Mouse (Mus musculus): Measurements from ENCODE around the gene Cys1. TPM values are rescaled to one million over a fixed set of nuclear protein-coding genes. Genes with fewer than 3 reads are reported as not detected.
"Not testable (repeated sequence)": the region's sequence is repeated elsewhere in the genome, so short reads cannot be mapped to it uniquely, and the experiment has no call there.

Cys1 gene
- polyA plus RNA-seq, 1 experiment from 2014 or later: 1.3 TPM

- ATAC-seq (ENCODE audit: insufficient read depth, low FRiP score, low TSS enrichment) (no peak), DNase-seq (ENCODE audit: low spot score) (no peak)
- H3K4me3 ChIP-seq (ENCODE audit: low read depth, low read length): no peak overlapping the region
- no peaks in the 10 kb centered on the region for H3K9me3 ChIP-seq (ENCODE audit: control insufficient read depth, low read length)
- H3K27ac ChIP-seq (ENCODE audit: low read depth, low read length): no peak overlapping the region
- H3K4me1 ChIP-seq (ENCODE audit: control insufficient read depth, insufficient read depth, low read length): peaks cover 8% of the 10 kb centered on the region; the same call in 1 of the 2 replicates
- H3K36me3 ChIP-seq (ENCODE audit: control insufficient read depth, insufficient read depth, low read length): no peaks in the 10 kb centered on the region
- H3K27me3 ChIP-seq (ENCODE audit: control insufficient read depth, insufficient read depth, low read length): no peaks in the 10 kb centered on the region
- H3K9ac ChIP-seq (ENCODE audit: low read length): no peak overlapping the region
- no peak overlapping the region for H3K4me2 ChIP-seq (ENCODE audit: low read depth)
- WGBS: 81% methylated on average over 3 of the region's 3 CpGs
These were observed 21.4 kb upstream of the Cys1 start for GRCm38 (mm10) chr12:24703013-24703412.

DNA sequence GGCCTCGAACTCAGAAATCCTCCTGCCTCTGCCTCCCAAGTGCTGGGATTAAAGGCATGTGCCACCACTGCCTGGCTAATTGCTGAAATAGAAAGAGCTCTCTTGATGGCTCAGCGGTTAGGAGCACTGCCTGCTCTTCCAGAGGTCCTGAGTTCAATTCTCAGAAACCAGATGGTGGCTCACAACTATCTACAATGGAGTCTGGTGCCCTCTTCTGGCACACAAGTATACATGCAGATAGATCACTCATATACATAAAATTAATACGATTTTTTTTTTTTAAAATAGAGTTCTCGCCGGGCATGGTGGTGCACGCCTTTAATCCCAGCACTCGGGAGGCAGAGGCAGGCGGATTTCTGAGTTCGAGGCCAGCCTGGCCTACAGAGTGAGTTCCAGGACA lies 20.0 kb upstream of the Cys1 start:
- not testable (repeated sequence) for H3K9me3 ChIP-seq (ENCODE audit: control insufficient read depth, low read length); H3K4me1 ChIP-seq (ENCODE audit: control insufficient read depth, insufficient read depth, low read length); ATAC-seq (ENCODE audit: insufficient read depth, low FRiP score, low TSS enrichment); H3K27ac ChIP-seq (ENCODE audit: low read depth, low read length); H3K9ac ChIP-seq (ENCODE audit: low read length); DNase-seq (ENCODE audit: low spot score); H3K4me2 ChIP-seq (ENCODE audit: low read depth); H3K4me3 ChIP-seq (ENCODE audit: low read depth, low read length); H3K36me3 ChIP-seq (ENCODE audit: control insufficient read depth, insufficient read depth, low read length); H3K27me3 ChIP-seq (ENCODE audit: control insufficient read depth, insufficient read depth, low read length)
- WGBS: 87% methylated on average over 9 of the region's 9 CpGs

DNA sequence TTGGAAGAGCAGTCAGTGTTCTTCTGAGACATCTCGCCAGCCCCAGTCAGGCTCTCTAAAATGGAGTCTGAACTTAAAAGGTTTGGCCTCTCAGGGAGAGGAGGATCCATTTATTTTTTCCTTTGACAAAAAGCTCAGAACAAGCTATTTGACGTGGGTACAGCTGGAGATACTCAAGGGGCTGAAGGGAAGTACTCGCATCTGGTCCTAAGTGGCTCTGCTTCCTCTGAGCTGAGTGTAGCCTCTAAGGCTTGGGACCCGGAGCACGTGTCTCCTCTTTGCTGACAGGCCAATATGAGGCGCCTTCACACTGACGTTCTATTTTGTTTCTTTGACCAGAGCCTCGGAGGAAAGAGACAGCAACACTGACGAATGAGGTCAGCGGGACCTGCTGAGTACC lies 18.0 kb upstream of the Cys1 start:
- H3K27me3 ChIP-seq (ENCODE audit: control insufficient read depth, insufficient read depth, low read length): 0 out of 2 replicates have a peak, but pooled peaks cover 2% of the 10 kb centered on the region
- 67% methylated on average over 10 of the region's 10 CpGs for WGBS
- no peak overlapping the region for H3K9ac ChIP-seq (ENCODE audit: low read length)
- H3K27ac ChIP-seq (ENCODE audit: low read depth, low read length): no peak overlapping the region
- H3K36me3 ChIP-seq (ENCODE audit: control insufficient read depth, insufficient read depth, low read length): no peaks in the 10 kb centered on the region
- no peak for ATAC-seq (ENCODE audit: insufficient read depth, low FRiP score, low TSS enrichment)
- no peak overlapping the region for H3K4me3 ChIP-seq (ENCODE audit: low read depth, low read length)
- DNase-seq (ENCODE audit: low spot score): no peak
- H3K4me2 ChIP-seq (ENCODE audit: low read depth): no peak overlapping the region
- H3K9me3 ChIP-seq (ENCODE audit: control insufficient read depth, low read length): no peaks in the 10 kb centered on the region
- no peaks in the 10 kb centered on the region for H3K4me1 ChIP-seq (ENCODE audit: control insufficient read depth, insufficient read depth, low read length)

DNA sequence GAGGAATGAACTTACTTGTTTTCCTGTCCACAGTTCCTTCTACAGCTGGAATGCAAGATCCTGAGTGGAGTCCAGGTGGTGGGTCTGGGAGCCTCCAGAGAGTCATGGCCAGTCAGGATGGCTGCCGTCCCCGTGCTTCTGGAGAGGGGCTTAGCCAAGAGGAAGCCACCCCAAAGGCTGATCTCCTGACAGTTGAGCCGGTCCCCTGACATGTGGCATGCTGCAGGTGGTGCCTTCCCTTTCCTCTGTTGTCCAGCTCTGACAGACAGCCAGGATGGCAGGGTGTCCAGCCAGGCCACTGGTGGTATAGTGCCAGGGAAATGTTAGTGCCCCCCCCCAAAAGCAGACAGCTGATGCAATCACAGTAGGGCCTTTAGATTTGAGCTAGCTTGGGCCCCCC lies 16.9 kb upstream of the Cys1 start:
- Histone ChIP-seq H3K9me3 (ENCODE audit: control insufficient read depth, low read length) (no peaks in the 10 kb centered on the region), H3K4me1 (ENCODE audit: control insufficient read depth, insufficient read depth, low read length) (no peaks in the 10 kb centered on the region), H3K27ac (ENCODE audit: low read depth, low read length) (no peak overlapping the region), H3K36me3 (ENCODE audit: control insufficient read depth, insufficient read depth, low read length) (no peaks in the 10 kb centered on the region), H3K4me3 (ENCODE audit: low read depth, low read length) (no peak overlapping the region), H3K27me3 (ENCODE audit: control insufficient read depth, insufficient read depth, low read length) (0 out of 2 replicates have a peak, but pooled peaks cover 2% of the 10 kb centered on the region), H3K4me2 (ENCODE audit: low read depth) (no peak overlapping the region), H3K9ac (ENCODE audit: low read length) (no peak overlapping the region)
- 87% methylated on average over 3 of the region's 3 CpGs for WGBS
- DNase-seq (ENCODE audit: low spot score) (no peak), ATAC-seq (ENCODE audit: insufficient read depth, low FRiP score, low TSS enrichment) (no peak)

DNA sequence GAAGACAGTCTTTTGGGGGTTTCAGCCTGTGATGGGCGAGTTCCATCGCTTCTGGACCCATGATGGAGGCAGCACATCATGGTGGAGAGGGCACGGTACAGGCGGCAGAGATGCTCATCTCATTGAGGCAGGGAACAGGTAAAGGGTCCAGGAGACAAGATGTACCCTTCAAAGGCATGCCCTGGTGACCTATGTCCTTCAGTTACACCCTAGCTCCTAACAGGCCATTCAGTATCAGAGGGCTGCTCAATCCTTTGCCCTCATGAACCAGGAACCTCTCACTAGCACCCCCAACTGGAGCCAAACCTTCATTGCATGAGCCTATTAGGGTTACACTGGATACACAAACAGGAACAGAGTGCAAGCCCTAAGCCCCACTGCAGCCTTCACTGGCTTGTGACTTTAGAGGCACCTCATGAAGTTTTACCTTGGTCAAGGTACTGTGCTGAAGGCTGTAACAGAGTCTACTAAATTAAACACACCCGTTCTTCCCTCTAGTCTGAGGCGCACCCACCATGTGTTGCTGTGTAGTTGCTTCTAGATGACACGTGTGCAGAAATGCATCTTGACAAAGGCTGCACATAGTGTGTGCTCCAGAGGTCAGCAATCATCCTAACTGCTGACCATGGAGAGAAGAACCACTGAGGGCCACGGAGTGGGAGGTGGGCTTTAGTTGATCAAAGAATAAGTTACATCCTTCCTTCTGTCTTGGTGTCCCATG lies 16.0 kb upstream of the Cys1 start:
- no peak; the same call in 1 of the 2 replicates for ATAC-seq (ENCODE audit: insufficient read depth, low FRiP score, low TSS enrichment)
- DNase-seq (ENCODE audit: low spot score): no peak
- no peak overlapping the region for H3K4me2 ChIP-seq (ENCODE audit: low read depth)

GRCm38 (mm10) chr12:24696500-24697483 lies 15.2 kb upstream of the Cys1 start:
- Histone ChIP-seq H3K9me3 (ENCODE audit: control insufficient read depth, low read length) (no peaks in the 10 kb centered on the region), H3K27ac (ENCODE audit: low read depth, low read length) (no peak overlapping the region), H3K4me3 (ENCODE audit: low read depth, low read length) (no peak overlapping the region), H3K4me1 (ENCODE audit: control insufficient read depth, insufficient read depth, low read length) (no peaks in the 10 kb centered on the region), H3K4me2 (ENCODE audit: low read depth) (no peak overlapping the region), H3K36me3 (ENCODE audit: control insufficient read depth, insufficient read depth, low read length) (no peaks in the 10 kb centered on the region), H3K9ac (ENCODE audit: low read length) (no peak overlapping the region), H3K27me3 (ENCODE audit: control insufficient read depth, insufficient read depth, low read length) (0 out of 2 replicates have a peak, but pooled peaks cover 2% of the 10 kb centered on the region)
- 43% methylated on average over 16 of the region's 16 CpGs for WGBS
- ATAC-seq (ENCODE audit: insufficient read depth, low FRiP score, low TSS enrichment) (peak; percentile 89), DNase-seq (ENCODE audit: low spot score) (peak; percentile 86)

More for the DNA sequence above, 16.0 kb upstream of the Cys1 start:
- H3K36me3 ChIP-seq (ENCODE audit: control insufficient read depth, insufficient read depth, low read length): no peaks in the 10 kb centered on the region
- 0 out of 2 replicates have a peak, but pooled peaks cover 2% of the 10 kb centered on the region for H3K27me3 ChIP-seq (ENCODE audit: control insufficient read depth, insufficient read depth, low read length)
- 64% methylated on average over 8 of the region's 8 CpGs for WGBS
- no peak overlapping the region for H3K9ac ChIP-seq (ENCODE audit: low read length)
- H3K9me3 ChIP-seq (ENCODE audit: control insufficient read depth, low read length): no peaks in the 10 kb centered on the region
- no peaks in the 10 kb centered on the region for H3K4me1 ChIP-seq (ENCODE audit: control insufficient read depth, insufficient read depth, low read length)
- no peak overlapping the region for H3K4me3 ChIP-seq (ENCODE audit: low read depth, low read length)
- H3K27ac ChIP-seq (ENCODE audit: low read depth, low read length): no peak overlapping the region

DNA sequence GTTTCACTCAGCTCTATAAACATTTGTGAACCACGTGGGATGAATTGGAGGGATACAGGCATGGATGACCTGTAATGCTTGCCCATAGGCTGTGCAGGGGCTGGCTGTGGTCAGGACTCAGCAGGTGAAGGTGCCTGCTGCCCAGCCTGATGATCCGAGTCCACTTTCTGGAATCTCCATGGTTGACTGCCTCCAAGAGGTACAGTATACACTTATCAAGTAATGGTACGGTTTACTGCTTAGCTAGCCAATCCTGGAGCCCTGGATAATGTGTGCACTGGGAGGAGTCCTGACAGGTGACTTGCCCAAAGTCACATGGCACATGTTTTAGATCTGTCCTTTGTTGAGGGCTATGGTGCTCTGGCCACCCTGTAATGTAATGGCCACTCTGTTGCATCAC lies 8.7 kb upstream of the Cys1 start:
- H3K4me2 ChIP-seq (ENCODE audit: low read depth): no peak overlapping the region
- H3K36me3 ChIP-seq (ENCODE audit: control insufficient read depth, insufficient read depth, low read length): no peaks in the 10 kb centered on the region
- H3K4me1 ChIP-seq (ENCODE audit: control insufficient read depth, insufficient read depth, low read length): no peaks in the 10 kb centered on the region
- 83% methylated on average over 3 of the region's 3 CpGs for WGBS
- no peak overlapping the region for H3K4me3 ChIP-seq (ENCODE audit: low read depth, low read length)
- H3K9ac ChIP-seq (ENCODE audit: low read length): no peak overlapping the region
- H3K9me3 ChIP-seq (ENCODE audit: control insufficient read depth, low read length): no peaks in the 10 kb centered on the region
- DNase-seq (ENCODE audit: low spot score) (no peak), ATAC-seq (ENCODE audit: insufficient read depth, low FRiP score, low TSS enrichment) (no peak)
- H3K27me3 ChIP-seq (ENCODE audit: control insufficient read depth, insufficient read depth, low read length): no peaks in the 10 kb centered on the region
- no peak overlapping the region for H3K27ac ChIP-seq (ENCODE audit: low read depth, low read length)

GRCm38 (mm10) chr12:24686696-24687346 lies 5.2 kb upstream of the Cys1 start:
- Histone ChIP-seq H3K27me3 (ENCODE audit: control insufficient read depth, insufficient read depth, low read length) (peaks cover 11% of the 10 kb centered on the region), H3K4me2 (ENCODE audit: low read depth) (no peak overlapping the region), H3K36me3 (ENCODE audit: control insufficient read depth, insufficient read depth, low read length) (no peaks in the 10 kb centered on the region), H3K9me3 (ENCODE audit: control insufficient read depth, low read length) (no peaks in the 10 kb centered on the region), H3K27ac (ENCODE audit: low read depth, low read length) (no peak overlapping the region), H3K4me3 (ENCODE audit: low read depth, low read length) (no peak overlapping the region), H3K4me1 (ENCODE audit: control insufficient read depth, insufficient read depth, low read length) (no peaks in the 10 kb centered on the region), H3K9ac (ENCODE audit: low read length) (no peak overlapping the region)
- DNase-seq (ENCODE audit: low spot score) (no peak), ATAC-seq (ENCODE audit: insufficient read depth, low FRiP score, low TSS enrichment) (no peak)
- WGBS: 79% methylated on average over 11 of the region's 11 CpGs
